Mouse (Mus musculus) liver, postnatal 0 days (tissue): ENCODE data around the gene Hoxa11.

ENCODE experiments used
- CTCF ChIP-seq: sonication (generic); IDR thresholded peaks from 2 replicates; pipeline ENCODE4 v1.5.1; 2016; ENCODE audit warnings: antibody characterized with exemption, low read depth
- EP300 ChIP-seq: IDR thresholded peaks from 2 replicates; pipeline ENCODE4 v1.6.1; 2016; ENCODE audit warnings: antibody characterized with exemption, low read depth, mild to moderate bottlenecking

DNA sequence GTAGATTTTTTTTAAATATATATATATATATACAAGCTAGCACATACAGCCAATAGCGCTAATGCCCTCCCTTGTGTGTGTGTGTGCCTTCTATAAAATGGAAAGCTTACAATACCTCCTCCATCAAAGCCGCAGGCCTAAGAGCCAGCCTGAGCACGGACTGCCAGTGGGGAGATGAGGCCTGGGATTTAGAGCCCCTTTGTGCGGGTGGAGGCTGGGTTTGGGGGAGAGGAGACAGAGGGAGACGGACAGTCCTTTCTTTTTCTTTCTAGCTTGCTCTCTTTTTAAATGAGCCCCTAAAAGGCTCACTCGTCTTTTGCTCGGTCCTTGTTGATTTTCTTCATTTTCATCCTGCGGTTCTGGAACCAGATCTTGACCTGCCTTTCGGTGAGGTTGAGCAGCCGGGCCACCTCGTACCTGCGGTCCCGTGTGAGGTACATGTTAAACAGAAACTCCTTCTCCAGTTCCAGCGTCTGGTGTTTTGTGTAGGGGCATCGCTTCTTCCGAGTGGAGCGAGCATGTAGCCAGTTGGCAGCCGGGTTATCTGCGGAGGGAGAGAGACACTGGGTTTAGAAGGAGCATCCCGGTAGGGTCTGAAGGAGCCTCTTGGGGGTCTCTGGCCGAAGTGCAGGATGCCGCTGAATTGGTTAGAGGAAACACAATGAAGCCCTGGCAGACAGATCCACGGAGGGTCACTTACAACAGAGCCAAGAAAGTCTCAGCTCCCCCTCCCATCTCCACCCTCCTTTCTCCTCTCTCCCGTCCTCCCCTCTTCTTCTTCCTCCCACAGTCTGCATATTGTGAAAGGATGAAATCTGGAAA is 21.5 kb downstream of the Hoxa11 start:
- TF ChIP-seq EP300: no peak
- TF ChIP-seq CTCF: no peak
